Mouse (Mus musculus) ES-Bruce4 (cell line): ENCODE measurements around the gene Rfx1. TPM values are rescaled to one million over a fixed set of nuclear protein-coding genes. Genes with fewer than 3 reads are reported as not detected.

Source experiments
- H3K27ac ChIP-seq: 2 replicates; pipeline ENCODE4 v1.5.1; 2012; ENCODE audit warnings: low read length, inconsistent platforms; ENCODE audit not compliant: insufficient read depth
- H3K27me3 ChIP-seq: 2 replicates; pipeline ENCODE4 v1.6.1; 2012; ENCODE audit warnings: mild to moderate bottlenecking, low read length, inconsistent platforms; ENCODE audit not compliant: control insufficient read depth, poor library complexity, insufficient read depth, severe bottlenecking
- H3K36me3 ChIP-seq: 2 replicates; pipeline ENCODE4 v1.6.1; 2012; ENCODE audit warnings: inconsistent platforms, mild to moderate bottlenecking, low read length, moderate library complexity; ENCODE audit not compliant: control insufficient read depth, poor library complexity, insufficient read depth, severe bottlenecking
- H3K4me1 ChIP-seq: one replicate; pipeline ENCODE4 v1.8.1; 2011; ENCODE audit warnings: low read length; ENCODE audit not compliant: control insufficient read depth, insufficient read depth
- H3K4me3 ChIP-seq: 2 replicates; pipeline ENCODE4 v1.5.1; 2011; ENCODE audit warnings: low read depth, mild to moderate bottlenecking, low read length
- H3K9ac ChIP-seq: 2 replicates; pipeline ENCODE4 v1.6.1; 2012; ENCODE audit warnings: low read depth, mild to moderate bottlenecking, inconsistent platforms; ENCODE audit not compliant: poor library complexity, severe bottlenecking
- H3K9me3 ChIP-seq: replicated peaks from 2 replicates; pipeline ENCODE4 v1.6.1; 2012; ENCODE audit warnings: mild to moderate bottlenecking, low read length, inconsistent platforms; ENCODE audit not compliant: control insufficient read depth, poor library complexity, insufficient read depth, severe bottlenecking
- CTCF ChIP-seq: IDR thresholded peaks from one replicate; pipeline ENCODE4 v1.8.1; 2011; ENCODE audit warnings: low read depth, low read length
- EP300 ChIP-seq: IDR thresholded peaks from 2 replicates; pipeline ENCODE4 v1.6.1; 2011; ENCODE audit warnings: low read depth, low read length; ENCODE audit not compliant: insufficient read depth
- POLR2A ChIP-seq: IDR thresholded peaks from one replicate; pipeline ENCODE4 v1.8.1; 2011; ENCODE audit warnings: low read length; ENCODE audit not compliant: insufficient read depth
- polyA plus RNA-seq: library from polyadenylated mRNA; stranded (reverse); fragments of >200 nt; gene quantifications from 2 replicates; pipeline ENCODE4 v1.2.4, GENCODE M21; 2011; ENCODE audit warnings: low read depth; ENCODE audit not compliant: missing spikeins, insufficient read depth, insufficient read length

Rfx1 gene
- polyA plus RNA-seq, 1 experiment: 10.5 TPM

DNA sequence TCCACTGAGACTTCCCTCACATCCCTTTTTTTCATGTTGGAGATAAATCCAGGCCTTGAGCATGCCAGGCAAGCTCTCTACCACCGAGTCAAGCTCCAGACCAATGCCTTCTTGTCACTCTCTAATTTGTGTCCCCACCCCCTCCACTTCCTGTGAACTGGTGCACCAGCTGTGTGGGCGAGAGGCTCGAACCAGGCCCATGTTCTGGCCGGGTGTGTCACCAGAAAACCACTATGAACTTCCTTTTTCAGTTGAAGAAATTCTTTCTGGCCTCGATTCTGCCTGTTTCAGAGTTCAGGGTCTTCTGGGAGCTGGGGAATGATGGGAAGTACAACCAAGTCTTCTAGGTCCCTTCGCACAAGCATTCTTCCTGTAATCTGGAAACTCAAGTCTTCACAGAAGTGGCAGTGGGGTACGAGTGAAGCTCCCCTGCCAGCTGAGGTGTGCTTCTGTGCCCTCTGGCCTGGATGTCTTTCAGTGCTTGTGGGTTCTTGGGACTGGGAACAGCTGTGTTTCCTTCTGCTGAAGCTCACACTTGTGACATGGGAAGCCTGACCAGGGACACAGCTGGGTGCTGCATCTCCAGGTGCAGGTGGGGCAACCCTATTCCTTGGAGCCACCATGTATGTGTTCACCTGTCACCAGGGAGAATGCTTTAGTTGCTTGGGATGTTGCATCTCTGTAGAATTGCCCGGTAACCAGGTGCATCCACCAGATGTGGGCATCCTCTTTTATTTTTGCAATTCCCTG is 2.6 kb upstream of the Rfx1 start:
- Histone ChIP-seq H3K27ac (no peak overlapping the region), H3K4me1 (peaks cover 7% of the 10 kb centered on the region), H3K9ac (no peak overlapping the region), H3K4me3 (no peak overlapping the region), H3K36me3 (no peaks in the 10 kb centered on the region), H3K9me3 (no peaks in the 10 kb centered on the region), H3K27me3 (no peaks in the 10 kb centered on the region)
- TF ChIP-seq POLR2A: no peak
- TF ChIP-seq CTCF: no peak
- no peak for TF ChIP-seq EP300

- Histone ChIP-seq H3K4me3 (peak within 1 kb of the TSS; percentile 74), H3K9me3 (no peaks in the 10 kb centered on the region), H3K9ac (peak within 1 kb of the TSS; percentile 80), H3K36me3 (no peaks in the 10 kb centered on the region), H3K27ac (0 out of 2 replicates have a peak within 1 kb of the TSS, but pooled peaks have one; percentile 2), H3K4me1 (peaks cover 7% of the 10 kb centered on the region), H3K27me3 (no peaks in the 10 kb centered on the region)
- TF ChIP-seq POLR2A: no peak
- TF ChIP-seq EP300: no peak
- no peak for TF ChIP-seq CTCF
Observed at GRCm38 (mm10) chr8:84065037-84065436, 1.6 kb upstream of the Rfx1 start, which contains the start of gene Gm10643. TSS of gene Gm10643 (minus strand) at chr8:84065137.

DNA sequence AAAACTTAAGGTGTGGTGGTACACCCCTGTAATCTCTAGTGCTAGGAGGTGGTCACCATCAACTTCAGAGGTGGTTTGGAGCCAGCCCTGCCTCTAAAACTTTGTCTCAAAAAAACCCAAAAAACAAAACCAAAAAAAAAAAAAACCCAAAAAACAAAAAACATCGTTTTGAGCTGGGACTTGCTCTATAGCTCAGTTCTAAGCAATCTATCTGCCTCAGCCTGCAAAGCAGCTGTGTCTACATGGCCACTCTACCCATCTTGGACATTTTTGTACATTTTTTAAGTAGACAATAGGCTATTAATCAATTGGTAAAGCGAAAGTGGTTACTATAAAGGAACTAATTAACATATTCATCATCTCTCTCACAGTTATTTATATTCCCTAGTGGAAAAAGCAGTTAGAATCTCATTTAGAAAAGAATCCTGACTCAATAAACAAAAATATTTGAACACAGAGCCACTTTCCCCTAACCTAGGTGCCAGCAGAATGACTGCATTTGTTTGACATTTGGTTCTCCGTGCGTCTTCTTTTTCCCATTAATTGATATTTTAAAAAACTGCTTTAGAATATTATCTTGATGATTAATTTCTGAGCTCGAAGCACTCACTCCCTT is 1.1 kb upstream of the Rfx1 start:
- Histone ChIP-seq H3K9ac (peak overlapping the region; percentile 80), H3K27me3 (no peaks in the 10 kb centered on the region), H3K4me3 (peak overlapping the region; percentile 74), H3K27ac (no peak overlapping the region), H3K4me1 (peaks cover 7% of the 10 kb centered on the region), H3K9me3 (no peaks in the 10 kb centered on the region), H3K36me3 (no peaks in the 10 kb centered on the region)
- TF ChIP-seq EP300: no peak
- TF ChIP-seq POLR2A: no peak
- no peak for TF ChIP-seq CTCF

GRCm38 (mm10) chr8:84067047-84067573 is 476 bp downstream of the Rfx1 start:
- Histone ChIP-seq H3K27ac (no peak overlapping the region), H3K9me3 (no peaks in the 10 kb centered on the region), H3K27me3 (no peaks in the 10 kb centered on the region), H3K4me1 (peaks cover 7% of the 10 kb centered on the region), H3K36me3 (no peaks in the 10 kb centered on the region), H3K9ac (peak overlapping the region; percentile 79), H3K4me3 (peak overlapping the region; percentile 54)
- no peak for TF ChIP-seq EP300
- peak; percentile 57 for TF ChIP-seq POLR2A

DNA sequence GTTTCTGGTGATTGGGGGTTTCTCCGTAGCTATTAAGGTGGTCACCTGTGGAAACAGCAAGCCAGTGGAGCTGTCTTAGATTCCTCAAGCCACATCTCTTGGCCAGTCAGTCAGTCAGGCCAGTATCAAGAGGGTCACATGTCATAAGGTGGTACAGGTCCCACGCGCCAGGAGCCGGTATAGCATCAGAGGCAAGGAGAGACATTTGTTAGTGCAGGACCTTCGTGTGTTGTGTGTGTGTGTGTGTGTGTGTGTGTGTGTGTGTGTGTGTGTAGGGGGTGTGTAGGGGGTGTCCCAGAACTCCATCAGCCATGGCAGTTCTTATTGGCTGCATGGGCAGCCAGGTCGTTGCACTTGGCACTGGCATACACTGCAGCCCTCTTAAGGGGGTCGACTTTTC is 1.3 kb downstream of the Rfx1 start:
- Histone ChIP-seq H3K9ac (peak overlapping the region; percentile 14), H3K27me3 (no peaks in the 10 kb centered on the region), H3K27ac (no peak overlapping the region), H3K9me3 (no peaks in the 10 kb centered on the region), H3K4me3 (no peak overlapping the region), H3K4me1 (peaks cover 7% of the 10 kb centered on the region), H3K36me3 (no peaks in the 10 kb centered on the region)
- TF ChIP-seq CTCF (no peak), POLR2A (no peak), EP300 (no peak)
